Mouse (Mus musculus) subcutaneous adipose tissue, adult 2 months (tissue): ENCODE data around the gene Zfp942. TPM values are rescaled to one million over a fixed set of nuclear protein-coding genes. Genes with fewer than 3 reads are reported as not detected.

Experiments used
- polyA plus RNA-seq: library from polyadenylated mRNA; depleted of rRNA; stranded (reverse); fragments of >200 nt; gene quantifications from 2 replicates; pipeline ENCODE4 v1.2.3, GENCODE M21; 2012; ENCODE audit warnings: low replicate concordance; rRNA removed

Zfp942 gene
- 1.5 and 2.6 TPM in 2 replicates for polyA plus RNA-seq

GRCm38 (mm10) chr17:21962107-21962907, at the start of gene Zfp942, which contains the start of gene Zfp943:
Gene Zfp942 (minus strand): TSS chr17:21962464.
Gene Zfp943 (plus strand): TSS chr17:21962552.

DNA sequence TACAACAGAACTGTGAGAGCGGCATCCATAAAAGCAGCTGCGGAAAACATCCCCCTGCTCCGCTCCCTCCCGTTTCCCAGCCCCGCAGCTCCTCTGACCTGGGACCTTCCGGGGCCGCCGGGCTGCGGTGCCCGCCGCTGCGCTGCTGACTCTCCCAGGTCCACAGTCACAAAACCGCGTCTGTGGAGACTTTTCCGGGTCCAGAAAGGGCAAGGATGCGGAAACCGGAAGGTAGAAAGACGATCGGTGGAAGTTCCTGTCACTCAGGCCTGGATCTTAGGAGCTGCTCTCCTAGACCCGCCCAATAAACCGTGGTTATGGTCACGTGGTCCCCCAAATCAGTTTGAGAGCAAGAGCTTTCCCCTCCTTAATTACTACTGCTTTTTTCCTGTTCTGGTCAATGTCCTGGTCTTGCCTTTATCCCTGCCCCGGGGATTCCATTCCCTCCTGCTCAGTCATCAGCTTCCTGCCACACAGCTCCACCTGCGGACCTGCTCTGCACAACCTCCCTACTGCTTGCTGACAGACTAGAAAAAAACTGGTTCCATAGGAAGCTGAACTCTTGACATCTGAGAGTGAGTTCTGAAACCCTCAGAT, 52.7 kb downstream of the Zfp942 start, which contains the start of gene Zfp995:
Gene Zfp995 (minus strand): TSS at position 471 of the 597 bp plus-strand sequence.

Other genes with a start within 250 kb of the Zfp942 start
- 1.6 and 2.3 TPM in 2 replicates for gene Zfp229, start 231.7 kb downstream of the Zfp942 start, polyA plus RNA-seq
- 0.24 and 0.26 TPM in 2 replicates for gene Zfp820, start 116.7 kb downstream of the Zfp942 start, polyA plus RNA-seq
- 1.1 and 1.9 TPM in 2 replicates for gene Zfp995, start 52.5 kb downstream of the Zfp942 start, polyA plus RNA-seq
- 3.7 and 4.9 TPM in 2 replicates for gene Zfp943, start 88 bp upstream of the Zfp942 start, polyA plus RNA-seq
- 0.19 and 0.55 TPM in 2 replicates for gene Zfp947, start 203.7 kb upstream of the Zfp942 start, polyA plus RNA-seq